Mouse (Mus musculus) lung, postnatal 25 days (tissue): ENCODE measurements around the gene Rnf123.

Source experiments
- DNase-seq: peaks from one replicate; pipeline ENCODE4 v3.0.0; 2022; ENCODE audit warnings: low spot score

Gene Rnf123

DNA sequence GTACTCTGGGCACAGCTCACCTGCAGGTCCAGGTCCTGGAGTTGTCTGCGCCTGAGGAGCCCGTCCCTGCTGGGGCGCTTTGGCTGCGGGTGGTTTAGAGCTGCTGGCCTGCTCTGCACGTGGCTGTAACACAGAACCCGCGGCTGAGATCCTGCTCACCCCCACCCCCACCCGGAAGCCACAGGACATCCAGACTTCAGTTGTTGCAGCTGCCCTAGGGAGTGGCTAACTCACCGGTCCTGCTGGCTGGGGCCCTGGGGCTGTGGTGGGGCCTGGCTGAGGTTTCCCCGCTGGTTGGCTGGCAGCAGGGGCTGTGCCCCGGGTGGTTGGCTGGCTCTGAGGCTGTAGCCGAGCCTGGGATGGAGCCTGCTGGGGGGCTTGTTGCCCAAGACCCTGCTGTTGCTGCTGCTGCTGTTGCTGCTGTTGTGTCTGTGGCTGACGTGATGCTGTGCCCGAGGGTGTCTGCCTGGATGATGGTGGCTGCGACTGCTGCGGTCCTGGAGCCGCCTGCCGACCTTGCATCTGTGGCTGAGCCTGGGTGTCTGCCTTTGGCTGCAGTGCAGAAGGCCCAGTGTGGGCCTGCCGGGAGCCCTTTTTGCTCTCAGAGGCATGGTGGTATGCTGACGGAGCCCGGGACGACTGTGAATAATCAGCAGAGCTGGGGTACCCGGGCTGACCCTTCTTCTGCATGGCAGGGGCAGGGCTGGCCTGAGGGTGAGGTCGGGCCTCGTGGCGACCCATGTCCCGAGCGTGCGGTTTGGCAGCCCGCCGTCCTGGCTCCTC lies 21.8 kb upstream of the Rnf123 start:
- DNase-seq, result no peak

DNA sequence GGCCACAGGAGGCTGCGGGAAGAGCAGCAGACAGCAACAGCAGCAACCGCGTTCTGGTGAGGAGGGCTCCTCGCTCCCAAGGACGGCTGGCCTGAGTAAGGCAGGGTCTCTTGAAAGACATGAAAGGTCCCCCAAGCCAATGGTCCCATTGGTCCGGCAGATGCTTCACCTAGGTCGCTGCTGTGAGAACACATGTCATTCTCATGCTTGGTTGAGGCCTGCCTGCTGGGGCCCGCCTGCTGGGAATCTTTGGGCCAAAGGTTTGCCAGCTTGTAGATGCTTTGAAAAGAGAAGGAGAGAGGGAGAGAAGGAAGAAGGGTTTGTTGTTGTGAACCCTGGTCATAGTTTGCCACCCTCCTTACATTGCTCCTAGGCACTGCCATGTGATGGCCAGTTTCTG lies 16.5 kb upstream of the Rnf123 start:
- no peak for DNase-seq

DNA sequence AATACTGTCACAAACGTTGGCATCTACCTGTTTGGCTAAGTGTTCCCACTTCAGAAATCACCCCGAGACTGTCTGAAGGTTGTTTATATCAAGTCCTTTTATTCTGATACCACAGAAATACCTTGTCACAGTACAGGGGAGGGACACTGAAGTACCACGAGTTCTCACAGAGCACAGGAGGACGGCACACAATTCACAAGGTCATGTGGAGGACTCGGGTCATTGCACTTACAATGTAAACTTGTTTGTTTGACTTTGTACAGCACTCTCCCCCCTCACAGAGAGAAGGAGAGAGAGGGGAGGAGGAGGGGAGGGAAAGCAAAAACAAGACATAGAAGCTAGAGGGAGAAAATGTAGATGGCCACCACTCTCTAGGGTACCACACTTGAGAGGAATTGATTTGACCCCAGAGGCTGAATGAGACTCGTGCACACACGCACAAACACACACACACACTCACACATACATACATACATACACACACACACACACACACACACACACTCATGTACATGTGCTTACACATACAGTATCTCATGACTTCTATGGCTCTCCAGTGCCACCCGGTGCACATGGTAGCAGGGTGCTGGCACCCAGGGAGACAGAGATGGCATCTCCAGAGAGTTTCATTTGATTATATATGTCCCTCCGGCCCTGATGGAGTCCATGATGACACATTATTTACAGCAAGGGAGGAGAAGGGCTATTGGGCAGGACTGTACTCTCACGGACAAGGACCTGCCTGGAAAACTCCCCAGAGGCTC lies 13.0 kb upstream of the Rnf123 start:
- DNase-seq, result no peak

DNA sequence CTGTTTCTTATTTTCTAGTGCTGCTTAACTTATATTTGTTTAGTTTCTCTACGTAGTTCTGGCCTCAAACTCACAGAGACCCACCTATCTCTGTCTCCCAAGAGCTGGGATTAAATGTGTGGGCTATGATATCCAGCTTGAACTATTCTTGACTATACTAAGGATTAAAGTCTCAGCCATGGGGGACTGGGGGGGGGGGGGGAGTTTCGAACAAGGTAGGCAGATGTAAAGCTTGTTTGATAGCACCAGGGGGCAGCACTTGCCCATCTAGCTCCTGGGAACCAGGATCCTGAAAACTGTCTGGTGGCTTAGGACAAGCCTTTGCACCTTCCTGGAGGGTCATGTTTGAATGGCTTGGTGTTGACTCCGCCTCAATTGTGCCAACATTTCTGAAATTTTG lies 12.4 kb upstream of the Rnf123 start:
- peak; percentile 49 for DNase-seq

DNA sequence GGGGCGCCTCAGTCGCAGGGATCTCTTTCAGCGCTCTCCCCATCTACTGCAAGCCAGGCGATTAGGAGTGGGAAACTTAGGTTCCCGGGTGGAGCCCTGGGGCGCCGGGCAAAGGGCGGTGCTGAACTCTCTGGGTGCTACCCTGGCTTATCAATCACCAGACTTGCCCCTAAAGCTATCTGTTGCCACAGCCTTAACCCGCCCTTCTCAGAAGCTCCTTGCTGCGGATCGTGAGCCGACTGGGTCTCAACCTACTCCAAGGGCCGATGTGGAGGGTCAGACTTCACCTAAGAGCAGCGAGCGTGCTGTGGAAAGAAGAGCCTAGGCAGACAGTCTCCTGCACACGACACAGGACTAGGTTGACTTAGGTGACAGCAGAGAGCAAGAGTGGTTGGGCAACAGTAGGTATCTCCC lies 11.9 kb upstream of the Rnf123 start:
- no peak for DNase-seq

DNA sequence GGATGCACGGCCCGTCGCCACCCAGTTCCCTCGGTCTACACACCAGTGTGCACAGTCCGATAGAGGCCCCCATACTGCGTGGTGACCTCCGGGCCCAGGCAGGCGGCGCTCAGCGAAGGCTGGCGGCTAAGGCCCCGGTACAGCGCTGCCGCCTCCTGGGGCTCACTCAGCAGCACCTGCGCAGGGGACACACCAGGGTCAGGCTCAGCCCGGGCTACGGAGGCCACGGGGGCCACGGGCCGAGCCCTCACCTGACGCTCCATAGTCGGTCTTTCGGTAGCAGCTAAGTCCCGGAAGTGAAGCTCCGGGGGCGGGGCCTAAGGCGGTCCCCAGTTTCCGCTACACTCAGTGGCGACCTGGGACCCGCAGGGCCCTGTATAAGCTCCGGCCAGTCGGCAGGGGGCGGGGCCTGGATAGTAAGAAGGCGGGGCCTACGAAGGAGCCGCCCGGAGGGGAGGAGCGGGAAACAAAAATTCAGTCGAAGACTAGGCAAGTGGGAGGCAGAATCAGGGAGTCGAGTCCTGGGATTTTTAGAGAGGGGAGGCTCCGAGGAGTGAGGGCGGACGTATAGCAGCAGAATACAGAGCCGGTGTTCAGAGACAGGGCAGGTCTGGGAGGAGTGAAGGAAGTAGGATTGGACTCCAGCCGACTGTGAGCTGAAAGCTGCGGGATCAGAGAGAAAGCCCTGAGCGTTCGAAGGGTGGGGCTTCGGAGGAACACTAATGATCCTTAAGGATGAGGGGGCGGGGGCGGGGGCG lies 11.2 kb upstream of the Rnf123 start, which contains the start of gene Apeh:
TSS of gene Apeh (minus strand) at position 423 of the 758 bp plus-strand sequence.
- DNase-seq, result peak; percentile 96

DNA sequence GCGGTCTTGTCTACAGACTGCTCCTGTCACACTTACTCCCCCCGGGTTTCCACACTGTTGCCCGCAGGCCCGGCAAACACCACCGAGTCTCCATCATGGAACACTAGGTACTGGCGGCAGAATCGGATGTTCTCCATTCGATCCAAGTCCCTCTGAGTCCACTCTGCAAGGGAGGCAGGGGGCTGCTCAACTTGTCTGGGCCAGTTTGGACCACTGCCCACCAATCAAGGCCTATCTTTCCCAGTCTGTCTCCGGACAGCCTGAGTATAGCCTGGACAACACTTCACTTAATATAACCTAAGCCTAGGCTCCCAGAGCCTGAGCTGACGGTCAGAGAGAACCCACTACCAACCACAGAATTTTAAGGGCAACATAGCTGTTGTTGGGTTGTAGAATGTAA lies 10.4 kb upstream of the Rnf123 start:
- DNase-seq, result no peak

DNA sequence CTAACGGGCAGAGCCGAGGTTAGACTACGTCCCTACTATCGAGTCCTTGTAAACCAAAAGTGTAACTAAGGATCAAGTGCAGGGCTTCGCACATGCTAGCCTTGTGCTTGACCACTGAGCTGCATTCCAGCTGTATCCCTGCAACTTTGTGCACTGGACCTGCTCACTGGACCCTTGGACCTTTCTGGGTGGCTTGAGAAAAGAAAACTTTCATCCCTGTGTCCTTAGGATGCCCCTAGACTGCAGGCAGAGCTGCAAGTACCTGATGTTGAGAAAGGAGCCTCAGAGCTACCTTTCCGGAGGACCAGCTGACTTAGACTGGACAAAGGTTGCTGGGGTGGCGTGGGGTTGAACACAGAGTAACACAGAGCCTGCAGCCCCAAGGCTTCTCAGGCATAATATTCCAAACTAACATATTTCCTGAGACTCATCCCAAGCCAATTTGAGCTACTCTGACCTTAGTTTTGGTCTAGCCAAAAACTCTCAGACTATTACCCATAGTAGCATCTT lies 7.5 kb upstream of the Rnf123 start:
- no peak for DNase-seq

DNA sequence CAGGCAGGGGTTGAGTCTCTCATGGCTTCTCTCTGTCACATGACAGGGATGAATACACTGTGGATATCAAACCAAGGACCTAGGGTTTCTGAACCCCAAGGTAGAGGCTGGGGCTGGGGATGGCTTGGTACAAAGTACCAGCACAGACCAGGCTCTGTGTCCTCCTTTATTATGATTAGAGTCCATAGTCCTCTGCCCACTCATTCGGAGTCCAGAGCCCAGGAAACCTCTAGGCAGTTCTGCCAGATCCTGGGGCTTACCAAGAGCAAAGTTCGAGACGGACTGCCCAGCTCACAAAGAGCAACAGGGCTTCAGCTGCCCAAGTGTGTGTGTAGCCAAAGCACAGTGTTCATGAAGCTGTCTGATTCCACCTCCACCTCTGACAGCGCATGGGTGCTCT lies 2.1 kb upstream of the Rnf123 start:
- DNase-seq, result no peak

DNA sequence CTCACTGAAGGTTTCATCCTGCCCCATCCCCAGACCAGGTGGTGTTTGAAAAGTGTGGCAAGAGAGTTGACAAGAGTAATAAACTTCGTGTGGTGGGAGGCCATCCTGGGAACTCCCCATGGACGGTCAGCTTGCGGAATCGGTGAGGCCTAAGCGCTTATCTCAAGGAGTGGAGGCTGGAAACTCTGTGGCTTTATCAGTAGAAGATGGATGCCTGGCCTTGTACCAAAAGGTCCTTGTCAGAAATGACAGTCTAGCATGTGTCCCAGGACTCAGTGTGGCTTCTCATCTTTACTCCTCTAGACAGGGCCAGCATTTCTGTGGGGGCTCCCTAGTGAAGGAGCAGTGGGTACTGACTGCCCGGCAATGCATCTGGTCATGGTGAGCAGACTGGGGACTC lies 415 bp upstream of the Rnf123 start:
- DNase-seq, result no peak

DNA sequence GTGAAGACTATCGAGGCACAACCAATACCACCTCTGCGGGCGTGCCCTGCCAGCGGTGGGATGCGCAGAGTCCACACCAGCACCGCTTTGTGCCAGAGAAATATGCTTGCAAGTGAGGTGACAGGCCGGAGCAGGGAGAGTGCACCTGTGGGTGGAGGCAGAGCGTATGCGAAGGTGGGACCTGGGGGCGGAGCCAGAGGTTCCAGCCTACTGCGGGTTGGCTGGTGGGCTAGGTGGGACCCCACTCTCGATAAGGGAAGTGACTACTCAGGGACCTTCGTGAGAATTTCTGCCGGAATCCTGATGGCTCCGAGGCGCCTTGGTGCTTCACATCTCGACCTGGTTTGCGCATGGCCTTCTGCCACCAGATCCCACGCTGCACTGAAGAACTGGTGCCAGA lies 597 bp downstream of the Rnf123 start:
- DNase-seq, result no peak

DNA sequence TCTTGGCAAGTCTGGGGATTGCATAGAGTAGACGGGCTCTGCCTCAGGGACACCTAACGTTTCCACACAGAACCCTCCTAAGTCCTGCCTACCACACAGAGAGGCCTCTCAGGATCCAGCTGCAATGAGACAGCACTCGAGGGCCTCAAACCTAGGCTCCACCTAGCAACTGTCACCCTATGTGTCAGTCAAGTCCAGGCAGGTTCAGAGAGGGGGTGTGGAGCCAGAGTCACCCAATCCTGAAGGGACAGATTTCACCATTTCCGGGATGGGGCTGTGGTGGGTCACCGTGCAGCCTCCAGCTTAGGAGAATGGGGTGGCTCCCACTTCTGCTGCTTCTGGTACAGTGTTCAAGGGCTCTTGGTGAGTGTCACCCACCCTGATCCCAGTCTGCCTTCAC lies 3.0 kb downstream of the Rnf123 start, which contains the start of gene Mst1:
TSS of gene Mst1 (plus strand) at position 269 of the 400 bp plus-strand sequence.
- DNase-seq, result no peak

DNA sequence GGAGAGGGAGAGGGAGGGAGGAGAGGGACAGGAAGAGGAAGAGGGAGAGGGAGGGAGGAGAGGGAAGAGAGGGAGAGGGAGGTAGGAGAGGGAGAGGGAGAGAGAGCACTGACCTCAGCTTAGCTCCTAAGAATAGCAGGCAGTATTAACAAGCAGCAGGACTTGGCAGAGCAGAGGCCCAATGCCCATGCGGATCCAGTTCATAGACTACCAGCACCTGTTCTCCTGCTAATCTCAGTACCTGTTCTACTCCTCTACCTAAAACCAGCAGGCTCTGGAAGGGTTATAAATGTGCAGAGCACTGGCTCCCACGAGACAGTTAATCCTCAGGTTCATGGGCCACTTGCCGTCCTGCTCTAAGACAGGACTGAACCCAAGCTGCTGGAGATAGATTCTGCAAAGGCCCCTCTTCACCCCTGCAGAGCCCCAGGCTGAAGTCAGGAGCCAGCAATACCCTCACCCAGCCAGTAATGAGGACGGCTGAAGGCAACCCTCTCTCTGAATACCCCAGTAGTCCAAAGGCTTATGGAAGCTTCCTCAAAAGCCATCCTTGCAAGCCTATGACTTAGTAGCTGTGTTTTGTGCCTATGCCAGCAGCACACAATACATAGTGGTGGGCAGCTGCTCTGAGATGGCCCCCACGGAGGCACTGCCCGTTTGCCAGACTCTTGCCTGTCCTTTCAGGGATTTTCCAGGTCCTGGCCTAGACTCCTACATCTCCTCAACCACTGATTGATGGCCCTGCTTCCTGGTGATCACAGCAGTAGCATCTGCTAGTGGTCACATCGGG lies 9.8 kb downstream of the Rnf123 start:
- no peak for DNase-seq

DNA sequence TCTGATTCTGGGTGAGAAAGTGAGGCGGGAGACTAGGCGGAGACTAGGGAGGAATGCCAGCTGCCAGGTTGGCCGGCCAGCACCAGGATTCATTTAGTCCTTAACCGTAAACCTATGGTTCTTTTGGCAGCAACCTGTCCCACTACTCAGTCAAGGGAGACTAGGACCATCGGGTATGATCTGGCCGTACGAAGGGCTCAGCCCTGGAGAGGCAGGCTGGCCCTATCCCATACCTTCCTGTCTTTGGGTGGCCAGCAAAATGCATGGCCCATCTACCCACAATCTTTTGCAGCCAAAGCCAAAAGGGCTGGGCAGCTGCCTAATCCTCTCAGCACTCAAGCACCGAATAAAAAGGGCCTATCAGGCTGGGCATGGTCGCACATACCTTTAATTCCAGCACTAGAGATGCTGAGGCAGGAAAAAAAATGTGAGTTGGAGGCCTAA lies 10.6 kb downstream of the Rnf123 start:
- no peak for DNase-seq

DNA sequence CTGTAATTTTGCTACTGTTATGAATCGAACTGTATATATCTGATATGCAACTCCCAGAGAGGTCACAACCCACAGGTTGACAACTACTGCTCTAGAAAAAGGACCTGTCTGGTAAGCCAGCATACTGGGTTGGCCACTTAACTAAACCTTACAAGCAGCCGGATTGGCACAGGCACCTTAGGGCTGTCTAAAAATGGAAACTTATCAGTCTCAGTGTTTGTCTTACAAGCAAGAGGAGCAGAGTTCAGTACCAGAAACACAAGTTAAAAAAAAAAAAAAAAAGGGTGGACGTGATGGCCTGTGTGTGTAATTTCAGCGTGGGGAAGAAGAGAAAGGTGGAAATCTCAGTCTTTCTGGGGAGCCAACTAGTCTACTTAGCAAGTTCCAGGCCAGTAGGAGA lies 11.3 kb downstream of the Rnf123 start:
- DNase-seq, result no peak

DNA sequence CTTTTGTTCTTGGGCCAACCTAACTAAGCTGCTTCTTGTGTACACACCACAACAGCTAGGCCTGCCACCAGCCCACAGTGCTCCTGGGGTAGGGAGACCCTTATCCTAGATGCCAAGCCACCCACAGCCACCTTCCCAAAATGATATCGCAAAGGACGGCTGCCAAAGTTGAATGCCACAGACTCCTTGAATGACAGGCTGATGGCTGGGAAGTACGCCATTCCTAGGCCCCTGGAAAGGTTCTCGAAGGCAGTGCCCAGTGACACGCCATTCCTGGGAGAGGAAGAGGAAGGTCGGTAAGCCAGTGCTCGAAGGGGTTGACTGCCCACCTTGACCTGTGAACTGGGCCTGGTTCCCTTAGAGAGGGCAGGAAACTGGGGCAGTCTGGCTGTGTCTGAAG lies 13.6 kb downstream of the Rnf123 start:
- DNase-seq, result no peak

DNA sequence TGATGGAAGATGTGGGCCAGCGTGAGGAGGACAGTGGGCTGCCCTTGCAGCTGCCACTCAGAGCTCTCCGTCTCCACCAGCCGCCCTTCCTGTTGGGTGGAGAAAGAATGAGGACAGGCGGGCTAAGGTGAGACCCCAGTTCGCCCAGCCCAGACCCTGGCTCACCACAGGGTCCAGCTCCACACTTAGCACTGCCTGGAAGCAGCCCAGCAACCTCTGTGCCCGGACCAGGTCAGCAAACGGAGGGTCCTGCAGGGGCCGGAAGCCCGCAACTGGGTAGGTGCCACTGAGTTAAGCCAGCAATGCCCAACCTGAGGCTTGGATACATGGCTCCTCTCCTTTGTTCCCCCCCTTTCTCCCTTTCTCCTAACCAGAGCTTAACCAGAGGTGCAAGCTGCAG lies 14.1 kb downstream of the Rnf123 start:
- no peak for DNase-seq

DNA sequence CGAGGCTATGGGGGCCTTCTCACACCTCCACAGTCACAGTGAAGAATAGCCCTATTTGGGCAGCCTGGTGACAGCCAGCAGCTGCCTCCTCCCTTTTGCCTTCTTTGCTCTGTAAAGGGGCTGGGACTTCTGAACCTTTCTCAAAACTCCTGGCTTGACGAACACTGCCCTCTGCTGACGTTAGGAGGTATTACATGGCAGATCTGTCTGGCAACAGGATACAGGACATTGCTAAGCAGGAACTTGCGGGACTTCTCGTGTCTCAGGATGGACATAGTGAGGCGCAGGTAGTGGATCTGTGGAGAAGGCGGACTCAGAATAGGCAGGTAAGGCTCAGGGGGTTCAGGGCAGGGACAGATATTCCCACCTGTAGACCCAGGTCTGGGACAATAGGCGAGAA lies 15.2 kb downstream of the Rnf123 start:
- DNase-seq, result peak; percentile 82

DNA sequence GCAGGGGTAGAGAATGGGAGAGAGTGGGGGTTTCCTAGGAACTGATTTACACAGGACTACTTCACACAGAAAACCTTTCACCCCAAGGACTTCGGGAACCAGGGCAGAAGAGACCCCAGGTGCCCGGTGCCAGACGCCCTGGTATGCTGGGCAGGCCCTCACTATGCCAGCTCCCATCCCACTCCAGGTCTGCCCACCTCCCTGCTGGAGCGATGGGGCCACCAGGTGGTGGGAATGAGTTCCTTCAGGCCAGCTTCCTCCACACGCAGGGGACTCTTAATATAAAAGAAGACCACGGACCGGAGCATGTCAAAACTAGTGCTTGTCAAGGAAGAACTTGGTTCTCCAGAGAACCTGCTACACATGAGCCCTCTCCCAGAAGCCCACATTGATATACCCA lies 15.9 kb downstream of the Rnf123 start:
- DNase-seq, result no peak

DNA sequence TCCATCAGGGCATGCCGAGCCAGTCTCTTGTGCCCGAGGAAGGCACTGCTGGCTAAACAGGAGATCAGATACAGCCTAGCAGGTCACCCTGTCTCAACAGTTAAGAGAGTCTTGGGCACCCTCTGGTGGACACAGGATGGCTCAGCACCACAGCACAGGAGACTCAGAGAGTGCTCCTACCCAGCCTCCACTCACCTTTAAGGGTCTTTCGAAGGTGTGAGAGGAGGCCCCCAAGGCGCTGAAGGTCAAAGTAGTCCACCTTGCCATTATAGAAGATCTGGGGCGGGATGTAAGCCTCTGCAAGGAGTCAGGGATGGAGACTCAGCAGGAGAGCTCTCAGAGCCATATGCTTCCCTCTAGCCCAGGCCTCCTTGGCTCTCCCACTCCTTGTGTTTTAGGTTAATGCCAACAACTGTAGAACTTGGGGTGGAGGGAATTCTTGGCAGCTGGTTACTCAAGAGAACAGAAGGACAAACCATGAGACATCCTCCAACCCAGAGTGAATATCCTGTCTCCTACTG lies 17.6 kb downstream of the Rnf123 start:
- DNase-seq, result peak; percentile 49

DNA sequence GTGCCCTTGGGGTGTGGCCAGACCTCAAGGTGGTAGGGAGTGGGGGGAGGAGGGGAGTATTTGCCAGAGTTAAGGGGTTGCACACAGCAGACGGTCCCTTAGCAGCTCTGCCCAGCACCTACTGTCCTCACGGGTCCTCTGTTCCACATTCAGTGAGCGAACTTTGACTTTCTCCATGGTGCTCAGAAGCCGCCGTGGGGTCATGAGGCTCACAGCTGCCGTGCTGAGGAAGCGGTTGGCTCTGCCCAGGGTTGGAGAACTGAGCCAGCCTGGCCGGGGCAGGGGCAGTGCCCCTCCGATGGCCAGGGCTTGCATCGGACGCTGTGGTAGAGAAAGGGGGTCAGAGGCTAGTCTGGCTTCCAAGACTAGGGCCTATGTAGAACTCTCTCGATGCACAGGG lies 19.8 kb downstream of the Rnf123 start:
- DNase-seq, result no peak
